Mouse (Mus musculus): Measurements from ENCODE around the gene Gm20479.

DNA sequence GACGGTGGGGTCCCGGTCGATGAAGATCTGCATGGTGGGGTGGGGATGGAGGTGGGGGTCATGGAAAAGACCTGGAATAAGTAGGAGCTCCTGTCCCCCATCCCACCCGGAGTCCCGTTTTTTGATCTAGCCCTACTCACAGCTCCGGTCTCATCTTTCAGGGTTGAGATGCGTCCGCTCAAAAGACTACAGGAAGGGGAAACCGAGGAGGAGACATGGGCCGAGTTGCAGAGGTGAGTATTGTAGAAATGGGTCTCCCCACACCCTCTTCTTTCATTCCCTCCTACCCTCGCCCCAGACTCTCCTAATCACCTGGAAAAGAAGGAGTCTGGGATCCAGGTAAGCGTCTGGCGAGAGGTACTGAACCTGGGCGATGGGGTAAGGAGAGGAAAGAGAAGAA, 2.0 kb downstream of the Gm20479 start:
- no peak for TF ChIP-seq CTCF (IDR thresholded peaks at IDR 0.05; ENCODE audit: control insufficient read depth, insufficient read depth, insufficient read length)
- TF ChIP-seq CEBPB (IDR thresholded peaks at IDR 0.05; ENCODE audit: low read depth): no peak
- TF ChIP-seq MAX (IDR thresholded peaks at IDR 0.05): no peak
- no peak for TF ChIP-seq MYOD1 (IDR thresholded peaks at IDR 0.05; ENCODE audit: control insufficient read depth, insufficient read length, low read depth)

Measured in C2C12 (cell line).